Mouse (Mus musculus) C2C12 (cell line): ENCODE measurements around the gene A030005L19Rik.

ENCODE experiments used
- CEBPB ChIP-seq: IDR thresholded peaks from one replicate; pipeline ENCODE4 v1.6.1; 2011; ENCODE audit warnings: low read depth, mild to moderate bottlenecking, control low read depth, moderate library complexity
- CTCF ChIP-seq: IDR thresholded peaks from one replicate; pipeline ENCODE4 v1.5.1; 2011; ENCODE audit not compliant: control insufficient read depth, insufficient read depth, insufficient read length
- MAX ChIP-seq: IDR thresholded peaks from one replicate; pipeline ENCODE4 v1.6.1; 2011; ENCODE audit warnings: mild to moderate bottlenecking, control low read depth
- MYOG ChIP-seq: IDR thresholded peaks from one replicate; pipeline ENCODE4 v1.6.1; 2011; ENCODE audit not compliant: control insufficient read depth, insufficient read length; ENCODE audit errors: extremely low read depth
- USF1 ChIP-seq: IDR thresholded peaks from one replicate; pipeline ENCODE4 v1.6.1; 2011; ENCODE audit warnings: low read depth, mild to moderate bottlenecking, control low read depth, moderate library complexity

DNA sequence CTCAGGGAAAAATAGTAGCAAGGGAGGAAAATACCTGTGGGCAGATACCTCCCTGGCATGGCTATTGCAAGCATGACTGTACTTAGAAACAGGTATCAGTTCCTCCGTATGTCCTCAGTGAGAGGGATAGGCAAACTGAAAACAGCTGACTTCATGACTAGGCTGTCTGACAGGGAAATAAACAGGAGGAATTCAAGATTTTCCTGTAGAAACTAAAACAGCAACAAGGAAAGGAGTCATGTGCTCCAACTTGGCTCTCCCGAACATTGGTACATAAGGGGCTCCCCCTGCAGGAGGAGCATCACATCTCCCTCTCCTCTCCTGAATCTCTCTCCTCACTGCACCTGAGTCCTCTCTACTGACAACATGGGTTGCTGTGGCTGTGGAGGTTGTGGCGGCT lies at the start of gene A030005L19Rik:
- TF ChIP-seq CTCF: no peak
- no peak for TF ChIP-seq CEBPB
- TF ChIP-seq MYOG: no peak
- no peak for TF ChIP-seq MAX
- no peak for TF ChIP-seq USF1
